Mouse (Mus musculus): ENCODE data around the gene Srsf3. TPM values are rescaled to one million over a fixed set of nuclear protein-coding genes. Genes with fewer than 3 reads are reported as not detected.

Gene Srsf3
- polyA plus RNA-seq, 1 experiment from 2014 or later: 451 TPM

GRCm38 (mm10) chr17:29014235-29014634, 18.2 kb upstream of the Srsf3 start:
- ATAC-seq: 0 out of 2 replicates have a peak, but pooled peaks have one; percentile 47
- no peaks in the 10 kb centered on the region for H3K4me1 ChIP-seq (ENCODE audit: control insufficient read depth, insufficient read depth, low read length)
- H3K27me3 ChIP-seq (replicated peaks; ENCODE audit: control insufficient read depth, insufficient read depth, low read length): no peaks in the 10 kb centered on the region
- no peak overlapping the region for H3K27ac ChIP-seq (ENCODE audit: low read length)
- no peaks in the 10 kb centered on the region for H3K9me3 ChIP-seq (ENCODE audit: control insufficient read depth, low read length)
- no peak overlapping the region for H3K9ac ChIP-seq (ENCODE audit: low read depth, low read length)
- no peaks in the 10 kb centered on the region for H3K36me3 ChIP-seq (ENCODE audit: control insufficient read depth, insufficient read depth, low read length)
- no peak overlapping the region for H3K4me3 ChIP-seq (ENCODE audit: low read length)
- H3K4me2 ChIP-seq (ENCODE audit: low read depth, low read length): no peak overlapping the region

GRCm38 (mm10) chr17:29015638-29016037, 16.8 kb upstream of the Srsf3 start:
- no peak overlapping the region for H3K27ac ChIP-seq (ENCODE audit: low read length)
- 34% methylated on average over 2 of the region's 2 CpGs for WGBS
- ATAC-seq: no peak

GRCm38 (mm10) chr17:29016705-29017104, 15.7 kb upstream of the Srsf3 start:
- Histone ChIP-seq H3K4me2 (ENCODE audit: low read depth, low read length) (no peak overlapping the region), H3K9ac (ENCODE audit: low read depth, low read length) (no peak overlapping the region), H3K27ac (ENCODE audit: low read length) (no peak overlapping the region), H3K36me3 (ENCODE audit: control insufficient read depth, insufficient read depth, low read length) (no peaks in the 10 kb centered on the region), H3K9me3 (ENCODE audit: control insufficient read depth, low read length) (no peaks in the 10 kb centered on the region), H3K27me3 (replicated peaks; ENCODE audit: control insufficient read depth, insufficient read depth, low read length) (no peaks in the 10 kb centered on the region), H3K4me1 (ENCODE audit: control insufficient read depth, insufficient read depth, low read length) (peaks cover 7% of the 10 kb centered on the region; the same call in 1 of the 2 replicates), H3K4me3 (ENCODE audit: low read length) (no peak overlapping the region)
- ATAC-seq: no peak
- WGBS: 73% methylated on average over 4 of the region's 4 CpGs

More at GRCm38 (mm10) chr17:29015638-29016037, 16.8 kb upstream of the Srsf3 start:
- no peaks in the 10 kb centered on the region for H3K36me3 ChIP-seq (ENCODE audit: control insufficient read depth, insufficient read depth, low read length)
- no peak overlapping the region for H3K4me2 ChIP-seq (ENCODE audit: low read depth, low read length)
- H3K4me3 ChIP-seq (ENCODE audit: low read length): no peak overlapping the region
- peaks cover 7% of the 10 kb centered on the region; the same call in 1 of the 2 replicates for H3K4me1 ChIP-seq (ENCODE audit: control insufficient read depth, insufficient read depth, low read length)
- no peak overlapping the region for H3K9ac ChIP-seq (ENCODE audit: low read depth, low read length)
- H3K9me3 ChIP-seq (ENCODE audit: control insufficient read depth, low read length): no peaks in the 10 kb centered on the region
- H3K27me3 ChIP-seq (replicated peaks; ENCODE audit: control insufficient read depth, insufficient read depth, low read length): no peaks in the 10 kb centered on the region

GRCm38 (mm10) chr17:29018292-29018984, 14.0 kb upstream of the Srsf3 start:
- H3K27ac ChIP-seq (ENCODE audit: low read length): no peak overlapping the region
- H3K4me2 ChIP-seq (ENCODE audit: low read depth, low read length): no peak overlapping the region
- H3K4me3 ChIP-seq (ENCODE audit: low read length): no peak overlapping the region
- no peaks in the 10 kb centered on the region for H3K36me3 ChIP-seq (ENCODE audit: control insufficient read depth, insufficient read depth, low read length)
- no peaks in the 10 kb centered on the region for H3K9me3 ChIP-seq (ENCODE audit: control insufficient read depth, low read length)
- no peak overlapping the region for H3K9ac ChIP-seq (ENCODE audit: low read depth, low read length)
- peaks cover 7% of the 10 kb centered on the region; the same call in 1 of the 2 replicates for H3K4me1 ChIP-seq (ENCODE audit: control insufficient read depth, insufficient read depth, low read length)
- 52% methylated on average over 11 of the region's 11 CpGs for WGBS
- H3K27me3 ChIP-seq (replicated peaks; ENCODE audit: control insufficient read depth, insufficient read depth, low read length): no peaks in the 10 kb centered on the region
- no peak; the same call in 1 of the 2 replicates for ATAC-seq

DNA sequence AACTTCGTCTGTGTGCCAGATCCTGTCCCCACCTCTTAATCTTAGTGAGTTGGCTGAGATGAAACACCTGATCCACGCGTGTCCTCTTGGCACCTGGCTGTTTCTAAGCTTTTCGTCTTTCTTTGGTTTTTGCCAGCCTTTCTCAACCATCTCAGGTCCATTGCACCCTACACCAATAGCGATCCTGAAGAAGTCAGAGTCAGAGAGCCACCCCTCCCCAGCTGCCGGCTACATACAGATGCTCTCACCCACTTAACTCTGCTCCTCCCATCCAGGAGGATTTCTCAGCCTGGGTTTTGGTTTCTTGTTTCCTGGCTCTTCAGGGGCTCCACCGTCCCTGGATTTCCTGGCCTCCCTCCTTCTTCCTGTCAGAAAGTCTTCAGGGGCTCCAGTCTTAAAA, 13.0 kb upstream of the Srsf3 start:
- no peak for ATAC-seq
- WGBS: 63% methylated on average over 7 of the region's 7 CpGs
- Histone ChIP-seq H3K9ac (ENCODE audit: low read depth, low read length) (peak overlapping the region; percentile 40; the same call in 1 of the 2 replicates), H3K4me3 (ENCODE audit: low read length) (no peak overlapping the region), H3K36me3 (ENCODE audit: control insufficient read depth, insufficient read depth, low read length) (no peaks in the 10 kb centered on the region), H3K27ac (ENCODE audit: low read length) (no peak overlapping the region), H3K4me2 (ENCODE audit: low read depth, low read length) (no peak overlapping the region), H3K4me1 (ENCODE audit: control insufficient read depth, insufficient read depth, low read length) (peaks cover 11% of the 10 kb centered on the region), H3K9me3 (ENCODE audit: control insufficient read depth, low read length) (no peaks in the 10 kb centered on the region), H3K27me3 (replicated peaks; ENCODE audit: control insufficient read depth, insufficient read depth, low read length) (no peaks in the 10 kb centered on the region)

GRCm38 (mm10) chr17:29020444-29020843, 12.0 kb upstream of the Srsf3 start:
- no peak for ATAC-seq
- H3K4me2 ChIP-seq (ENCODE audit: low read depth, low read length): no peak overlapping the region
- H3K9ac ChIP-seq (ENCODE audit: low read depth, low read length): no peak overlapping the region
- peaks cover 20% of the 10 kb centered on the region for H3K4me1 ChIP-seq (ENCODE audit: control insufficient read depth, insufficient read depth, low read length)
- no peaks in the 10 kb centered on the region for H3K27me3 ChIP-seq (replicated peaks; ENCODE audit: control insufficient read depth, insufficient read depth, low read length)
- no peak overlapping the region for H3K4me3 ChIP-seq (ENCODE audit: low read length)
- H3K27ac ChIP-seq (ENCODE audit: low read length): no peak overlapping the region
- H3K36me3 ChIP-seq (ENCODE audit: control insufficient read depth, insufficient read depth, low read length): no peaks in the 10 kb centered on the region
- H3K9me3 ChIP-seq (ENCODE audit: control insufficient read depth, low read length): no peaks in the 10 kb centered on the region

- Histone ChIP-seq H3K9ac (ENCODE audit: low read depth, low read length) (no peak overlapping the region; the same call in 1 of the 2 replicates), H3K36me3 (ENCODE audit: control insufficient read depth, insufficient read depth, low read length) (no peaks in the 10 kb centered on the region), H3K4me1 (ENCODE audit: control insufficient read depth, insufficient read depth, low read length) (peaks cover 24% of the 10 kb centered on the region), H3K4me3 (ENCODE audit: low read length) (no peak overlapping the region), H3K27me3 (replicated peaks; ENCODE audit: control insufficient read depth, insufficient read depth, low read length) (no peaks in the 10 kb centered on the region), H3K27ac (ENCODE audit: low read length) (no peak overlapping the region), H3K4me2 (ENCODE audit: low read depth, low read length) (peak overlapping the region; percentile 27; the same call in 1 of the 2 replicates), H3K9me3 (ENCODE audit: control insufficient read depth, low read length) (no peaks in the 10 kb centered on the region)
- WGBS: 23% methylated on average over 15 of the region's 15 CpGs
- no peak for ATAC-seq
These were observed 10.1 kb upstream of the Srsf3 start for GRCm38 (mm10) chr17:29022230-29022819.

DNA sequence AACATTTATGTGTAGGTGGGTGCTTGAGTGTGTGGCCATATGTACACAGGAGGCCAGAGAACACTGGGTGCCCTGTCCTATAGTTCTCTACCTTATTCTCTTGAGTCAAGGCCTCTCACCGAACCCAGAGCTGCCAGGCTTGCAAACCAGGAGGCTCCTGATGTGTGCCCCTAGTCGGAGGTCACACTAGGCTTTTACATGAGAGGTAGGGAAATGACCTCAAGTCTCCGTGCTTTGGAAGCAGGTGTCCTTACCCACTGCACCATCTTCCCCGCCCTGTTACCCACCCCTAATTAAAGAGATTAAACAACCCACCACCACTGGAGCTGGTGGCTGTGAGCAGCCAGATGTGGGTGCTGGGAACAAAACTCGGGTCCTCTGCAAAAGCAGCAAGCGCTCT, 9.1 kb upstream of the Srsf3 start:
- no peak for ATAC-seq
- Histone ChIP-seq H3K27me3 (replicated peaks; ENCODE audit: control insufficient read depth, insufficient read depth, low read length) (no peaks in the 10 kb centered on the region), H3K27ac (ENCODE audit: low read length) (no peak overlapping the region), H3K4me1 (ENCODE audit: control insufficient read depth, insufficient read depth, low read length) (peaks cover 24% of the 10 kb centered on the region), H3K9me3 (ENCODE audit: control insufficient read depth, low read length) (no peaks in the 10 kb centered on the region), H3K4me2 (ENCODE audit: low read depth, low read length) (no peak overlapping the region), H3K36me3 (ENCODE audit: control insufficient read depth, insufficient read depth, low read length) (no peaks in the 10 kb centered on the region), H3K4me3 (ENCODE audit: low read length) (no peak overlapping the region), H3K9ac (ENCODE audit: low read depth, low read length) (no peak overlapping the region)
- 87% methylated on average over 6 of the region's 6 CpGs for WGBS

DNA sequence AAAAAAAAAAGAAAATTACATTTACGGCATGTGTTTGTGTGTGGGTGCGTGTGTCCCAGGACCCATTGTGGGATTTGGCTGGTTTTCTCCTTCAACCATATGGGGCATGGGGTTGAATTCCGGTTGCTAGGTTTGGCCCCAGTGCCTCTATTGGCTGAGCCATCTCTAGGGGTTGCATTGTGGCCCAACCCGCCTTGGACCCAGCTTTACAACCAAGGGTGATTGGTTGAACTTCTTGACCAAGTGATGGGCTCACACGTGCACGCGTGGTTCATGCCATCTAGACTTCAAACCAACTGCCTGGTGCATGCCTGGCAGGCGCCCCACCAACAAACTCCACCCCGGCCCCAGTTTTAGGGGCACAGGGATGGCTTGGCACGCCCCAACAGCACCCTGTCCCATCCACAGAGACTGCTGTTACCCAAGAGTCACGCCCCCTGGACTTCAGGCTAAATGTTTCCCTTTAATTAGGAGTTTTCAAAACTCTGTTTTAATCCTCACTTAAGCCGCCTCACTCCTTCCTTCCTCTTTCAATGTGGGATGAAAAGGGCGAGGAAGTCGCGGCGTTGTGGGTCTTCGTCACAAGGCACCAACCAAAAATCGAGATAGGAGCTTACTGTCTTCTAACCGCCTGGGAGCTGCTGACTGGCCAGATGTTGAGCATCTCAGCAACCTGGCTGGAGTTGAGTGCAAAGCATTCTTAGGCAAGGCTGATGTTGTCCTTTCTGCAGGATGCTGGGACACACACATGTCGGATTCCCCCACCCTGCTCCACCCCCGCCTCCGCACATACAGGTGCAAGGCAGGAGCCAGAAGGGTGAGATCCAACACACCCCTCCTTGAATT, 8.2 kb upstream of the Srsf3 start:
- Histone ChIP-seq H3K9me3 (ENCODE audit: control insufficient read depth, low read length) (no peaks in the 10 kb centered on the region), H3K4me3 (ENCODE audit: low read length) (no peak overlapping the region), H3K27ac (ENCODE audit: low read length) (peak overlapping the region; percentile 68), H3K4me1 (ENCODE audit: control insufficient read depth, insufficient read depth, low read length) (peaks cover 24% of the 10 kb centered on the region), H3K27me3 (replicated peaks; ENCODE audit: control insufficient read depth, insufficient read depth, low read length) (no peaks in the 10 kb centered on the region), H3K4me2 (ENCODE audit: low read depth, low read length) (0 out of 2 replicates have a peak overlapping the region, but pooled peaks have one; percentile 6), H3K36me3 (ENCODE audit: control insufficient read depth, insufficient read depth, low read length) (no peaks in the 10 kb centered on the region), H3K9ac (ENCODE audit: low read depth, low read length) (no peak overlapping the region)
- no peak for ATAC-seq
- 70% methylated on average over 22 of the region's 22 CpGs for WGBS
